Mouse (Mus musculus) small intestine, adult 2 months (tissue): ENCODE data around the gene Fam189a1. TPM values are rescaled to one million over a fixed set of nuclear protein-coding genes. Genes with fewer than 3 reads are reported as not detected.

Source experiments
- H3K27ac ChIP-seq: fragments of 200-500 bp; 2 replicates; pipeline ENCODE4 v1.5.1; 2012; ENCODE audit warnings: low read depth, low read length, control low read depth, inconsistent platforms; ENCODE audit not compliant: insufficient read depth
- H3K27me3 ChIP-seq: fragments of 200-500 bp; 2 replicates; pipeline ENCODE4 v1.6.1; 2012; ENCODE audit warnings: mild to moderate bottlenecking, moderate library complexity, low read length, inconsistent platforms; ENCODE audit not compliant: control insufficient read depth, insufficient read depth
- H3K36me3 ChIP-seq: fragments of 200-500 bp; 2 replicates; pipeline ENCODE4 v1.6.1; 2012; ENCODE audit warnings: mild to moderate bottlenecking, low read length, control low read depth, inconsistent platforms; ENCODE audit not compliant: control insufficient read depth, insufficient read depth
- H3K4me1 ChIP-seq: fragments of 200-500 bp; 2 replicates; pipeline ENCODE4 v1.6.1; 2012; ENCODE audit warnings: low read length, inconsistent platforms, mixed read lengths; ENCODE audit not compliant: control insufficient read depth, insufficient read depth, insufficient read length
- H3K4me3 ChIP-seq: fragments of 200-500 bp; 2 replicates; pipeline ENCODE4 v1.5.1; 2012; ENCODE audit warnings: low read depth, mild to moderate bottlenecking, control low read depth, inconsistent platforms, low read length, moderate library complexity
- CTCF ChIP-seq: fragments of 200-500 bp; IDR thresholded peaks from 2 replicates; pipeline ENCODE4 v1.5.1; 2012; ENCODE audit warnings: low read depth, mild to moderate bottlenecking, control low read depth, inconsistent platforms, low read length, moderate library complexity, mixed read lengths; ENCODE audit not compliant: insufficient replicate concordance, insufficient read length; ENCODE audit errors: extremely low read depth
- POLR2A ChIP-seq: fragments of 200-500 bp; IDR thresholded peaks from 2 replicates; pipeline ENCODE4 v1.6.1; 2012; ENCODE audit warnings: low read depth, mild to moderate bottlenecking, control low read depth, inconsistent platforms, low read length, moderate library complexity
- WGBS: fragments of 180-500 bp; shearing (Covaris S2); methylation state at CpG from one replicate; pipeline ENCODE4 v1.1.7; 2018; 5-methylcytosine and 5-hydroxymethylcytosine counted together
- polyA plus RNA-seq: library from polyadenylated mRNA; depleted of rRNA; stranded (reverse); fragments of >200 nt; gene quantifications from 2 replicates; pipeline ENCODE4 v1.2.3, GENCODE M21; 2012

Fam189a1 gene
- polyA plus RNA-seq, 1 experiment: 4.3 TPM

GRCm38 (mm10) chr7:64863538-64863937, 292.8 kb downstream of the Fam189a1 start:
- Histone ChIP-seq H3K4me1 (no peaks in the 10 kb centered on the region), H3K36me3 (no peaks in the 10 kb centered on the region), H3K27me3 (no peaks in the 10 kb centered on the region), H3K27ac (no peak overlapping the region), H3K4me3 (no peak overlapping the region)
- TF ChIP-seq POLR2A (no peak), CTCF (no peak)
- 75% methylated on average over 3 of the region's 3 CpGs for WGBS

DNA sequence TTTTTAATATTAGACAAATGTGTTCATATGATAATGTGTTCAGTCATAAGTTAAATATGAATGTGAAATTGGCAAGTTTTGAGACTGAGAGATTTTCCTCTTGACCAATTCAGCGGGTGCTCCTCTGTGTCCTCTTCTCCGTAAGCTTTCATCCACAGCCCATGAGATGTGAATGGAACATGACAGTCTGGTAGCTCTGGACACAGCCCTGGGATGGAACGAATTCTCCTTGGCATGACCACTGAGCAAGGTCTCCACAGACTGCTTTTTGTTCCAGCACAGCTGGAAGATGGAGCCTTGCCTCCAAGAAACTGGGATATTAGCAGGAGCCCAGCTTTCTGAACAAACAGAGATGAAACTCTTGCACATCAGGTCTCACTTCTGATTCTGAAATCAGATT, 293.4 kb downstream of the Fam189a1 start:
- TF ChIP-seq POLR2A: no peak
- no peaks in the 10 kb centered on the region for H3K4me1 ChIP-seq
- H3K27me3 ChIP-seq: no peaks in the 10 kb centered on the region
- H3K27ac ChIP-seq: no peak overlapping the region
- H3K4me3 ChIP-seq: no peak overlapping the region
- 80% methylated on average over 3 of the region's 3 CpGs for WGBS
- no peaks in the 10 kb centered on the region for H3K36me3 ChIP-seq

GRCm38 (mm10) chr7:64856526-64857082, 299.8 kb downstream of the Fam189a1 start:
- no peak overlapping the region for H3K27ac ChIP-seq
- no peaks in the 10 kb centered on the region for H3K4me1 ChIP-seq
- WGBS: 69% methylated on average over 12 of the region's 12 CpGs
- H3K4me3 ChIP-seq: no peak overlapping the region
- TF ChIP-seq POLR2A (no peak), CTCF (no peak)
- no peaks in the 10 kb centered on the region for H3K36me3 ChIP-seq
- no peaks in the 10 kb centered on the region for H3K27me3 ChIP-seq

- no peak overlapping the region for H3K4me3 ChIP-seq
- H3K4me1 ChIP-seq: no peaks in the 10 kb centered on the region
- H3K27me3 ChIP-seq: no peaks in the 10 kb centered on the region
- 63% methylated on average over 15 of the region's 15 CpGs for WGBS
- H3K36me3 ChIP-seq: no peaks in the 10 kb centered on the region
- no peak for TF ChIP-seq POLR2A
- TF ChIP-seq CTCF: no peak
- no peak overlapping the region for H3K27ac ChIP-seq
These were observed 300.4 kb downstream of the Fam189a1 start for GRCm38 (mm10) chr7:64855976-64856375.

- Histone ChIP-seq H3K4me1 (no peaks in the 10 kb centered on the region), H3K36me3 (no peaks in the 10 kb centered on the region), H3K27ac (no peak overlapping the region), H3K27me3 (no peaks in the 10 kb centered on the region), H3K4me3 (no peak overlapping the region)
- TF ChIP-seq POLR2A (no peak), CTCF (no peak)
- 50% methylated on average over 8 of the region's 10 CpGs for WGBS
These were observed 300.9 kb downstream of the Fam189a1 start for GRCm38 (mm10) chr7:64855389-64855927.

- TF ChIP-seq POLR2A: no peak
- no peak for TF ChIP-seq CTCF
- Histone ChIP-seq H3K4me1 (no peaks in the 10 kb centered on the region), H3K4me3 (no peak overlapping the region), H3K27me3 (no peaks in the 10 kb centered on the region), H3K27ac (no peak overlapping the region), H3K36me3 (no peaks in the 10 kb centered on the region)
- 19% methylated on average over 3 of the region's 3 CpGs for WGBS
These were observed 305.6 kb downstream of the Fam189a1 start for GRCm38 (mm10) chr7:64850791-64851190.

GRCm38 (mm10) chr7:64847366-64847899, 308.9 kb downstream of the Fam189a1 start:
- Histone ChIP-seq H3K27ac (no peak overlapping the region), H3K4me1 (no peaks in the 10 kb centered on the region), H3K27me3 (no peaks in the 10 kb centered on the region), H3K36me3 (no peaks in the 10 kb centered on the region), H3K4me3 (no peak overlapping the region)
- 82% methylated on average over 5 of the region's 5 CpGs for WGBS
- TF ChIP-seq CTCF (no peak), POLR2A (no peak)

GRCm38 (mm10) chr7:64846061-64846460, 310.3 kb downstream of the Fam189a1 start:
- H3K27me3 ChIP-seq: no peaks in the 10 kb centered on the region
- H3K4me1 ChIP-seq: no peaks in the 10 kb centered on the region
- no peak overlapping the region for H3K4me3 ChIP-seq
- WGBS: 82% methylated on average over 3 of the region's 3 CpGs
- H3K27ac ChIP-seq: no peak overlapping the region
- TF ChIP-seq CTCF (no peak), POLR2A (no peak)
- H3K36me3 ChIP-seq: no peaks in the 10 kb centered on the region
